Mouse (Mus musculus) heart, postnatal 0 days (tissue): ENCODE measurements around the gene Emc10.

Experiments used
- CTCF ChIP-seq: IDR thresholded peaks from 2 replicates; pipeline ENCODE4 v1.5.1; 2016; ENCODE audit warnings: antibody characterized with exemption, control low read depth, low read depth
- EP300 ChIP-seq: IDR thresholded peaks from 2 replicates; pipeline ENCODE4 v1.6.1; 2016; ENCODE audit warnings: antibody characterized with exemption, low read depth

GRCm38 (mm10) chr7:44532918-44533745, 36.8 kb upstream of the Emc10 start:
- TF ChIP-seq CTCF (no peak), EP300 (no peak)
